Mouse (Mus musculus) liver, embryonic 11.5 days (tissue): ENCODE data around the gene Hnrnph3. TPM values are rescaled to one million over a fixed set of nuclear protein-coding genes. Genes with fewer than 3 reads are reported as not detected.

Experiments used
- ATAC-seq: fragments of 200-750 bp; cut with Nextera tagmentation; replicated peaks from 2 replicates; pipeline ENCODE4 v1.8.0; 2017; ENCODE audit warnings: moderate number of reproducible peaks, mild to moderate bottlenecking, moderate TSS enrichment, moderate library complexity; ENCODE audit not compliant: low FRiP score
- DNase-seq: peaks from one replicate; pipeline ENCODE4 v3.0.0-alpha.2; 2017; ENCODE audit warnings: low spot score
- H3K27ac ChIP-seq: fragments of 300-500 bp; sonication (generic); 2 replicates; pipeline ENCODE4 v1.5.1; 2014; ENCODE audit warnings: mild to moderate bottlenecking, low read depth, low read length, control low read depth
- H3K27me3 ChIP-seq: fragments of 300-500 bp; sonication (generic); replicated peaks from 2 replicates; pipeline ENCODE4 v1.6.1; 2014; ENCODE audit warnings: low read length, mixed read lengths; ENCODE audit not compliant: control insufficient read depth, insufficient read depth
- H3K36me3 ChIP-seq: fragments of 300-500 bp; sonication (generic); 2 replicates; pipeline ENCODE4 v1.6.1; 2014; ENCODE audit warnings: mild to moderate bottlenecking, low read length, moderate library complexity, mixed read lengths; ENCODE audit not compliant: control insufficient read depth, insufficient read depth
- H3K4me1 ChIP-seq: fragments of 300-500 bp; sonication (generic); replicated peaks from 2 replicates; pipeline ENCODE4 v1.6.1; 2014; ENCODE audit warnings: low read length, mixed read lengths; ENCODE audit not compliant: control insufficient read depth, insufficient read depth
- H3K4me2 ChIP-seq: fragments of 300-500 bp; sonication (generic); 2 replicates; pipeline ENCODE4 v1.6.1; 2014; ENCODE audit warnings: mild to moderate bottlenecking, control low read depth, moderate library complexity
- H3K4me3 ChIP-seq: fragments of 300-500 bp; sonication (generic); 2 replicates; pipeline ENCODE4 v1.5.1; 2014; ENCODE audit warnings: low read depth, low read length, control low read depth
- H3K9ac ChIP-seq: fragments of 300-500 bp; sonication (generic); 2 replicates; pipeline ENCODE4 v1.6.1; 2014; ENCODE audit warnings: low read depth, low read length, control low read depth
- H3K9me3 ChIP-seq: fragments of 300-500 bp; sonication (generic); 2 replicates; pipeline ENCODE4 v1.6.1; 2016; ENCODE audit warnings: low read length, inconsistent platforms, mixed read lengths; ENCODE audit not compliant: control insufficient read depth
- WGBS: fragments of 180-500 bp; shearing (Covaris S2); extraction: QIAGEN DNeasy Blood & Tissue Kit; methylation state at CpG from one replicate; pipeline ENCODE4 v1.1.7; 2014; 5-methylcytosine and 5-hydroxymethylcytosine counted together
- polyA plus RNA-seq: library from polyadenylated mRNA; unstranded; fragments of >200 nt; fragmentation: Nextera tagmentation; extraction: Ambion mirVana; gene quantifications from 2 replicates; pipeline ENCODE4 v1.2.1, GENCODE M21; 2014

Hnrnph3 gene
- polyA plus RNA-seq, 1 experiment from 2014 or later = 57.1 TPM

DNA sequence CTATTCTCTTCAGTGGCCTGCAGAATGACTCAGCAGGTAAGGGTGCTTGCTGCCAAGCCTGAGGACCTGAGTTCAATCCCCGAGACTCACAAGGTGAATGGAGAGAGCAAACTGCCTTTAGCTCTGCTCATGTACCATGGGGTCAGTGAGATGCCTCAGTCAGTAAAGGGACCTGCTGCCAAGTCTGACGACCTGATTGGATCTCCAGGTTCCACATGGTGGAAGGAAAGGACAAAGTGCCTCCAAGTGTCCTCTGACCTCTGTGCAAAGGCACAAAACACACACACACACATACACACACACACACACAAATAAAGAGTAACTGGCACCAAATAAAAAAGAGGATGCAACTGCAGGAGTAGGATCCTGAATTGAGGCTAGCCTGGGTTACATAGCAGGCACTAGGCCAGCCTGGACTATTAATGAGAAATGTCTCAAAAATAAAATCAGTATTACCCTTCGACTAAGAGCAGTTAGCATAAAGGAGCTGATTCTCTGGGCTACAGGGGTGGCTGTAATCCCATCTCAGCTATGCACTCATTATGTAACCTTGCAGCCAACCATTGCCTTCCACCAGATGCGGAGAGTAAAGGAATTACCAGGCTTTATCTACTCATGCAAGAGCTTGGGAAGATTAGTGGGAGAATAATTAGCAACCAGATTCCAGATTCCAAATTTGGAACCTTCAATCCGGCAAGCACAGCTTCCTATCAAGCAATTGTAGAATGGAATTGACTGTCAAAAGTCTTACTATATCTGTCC is 16.0 kb upstream of the Hnrnph3 start:
- no peaks in the 10 kb centered on the region for H3K27me3 ChIP-seq
- no peak overlapping the region for H3K4me2 ChIP-seq
- H3K27ac ChIP-seq = no peak overlapping the region
- no peaks in the 10 kb centered on the region for H3K36me3 ChIP-seq
- H3K9me3 ChIP-seq = no peaks in the 10 kb centered on the region
- 73% methylated on average over 5 of the region's 5 CpGs for WGBS
- no peak overlapping the region for H3K4me3 ChIP-seq
- ATAC-seq = no peak
- H3K9ac ChIP-seq = no peak overlapping the region
- H3K4me1 ChIP-seq = no peaks in the 10 kb centered on the region
- no peak for DNase-seq

DNA sequence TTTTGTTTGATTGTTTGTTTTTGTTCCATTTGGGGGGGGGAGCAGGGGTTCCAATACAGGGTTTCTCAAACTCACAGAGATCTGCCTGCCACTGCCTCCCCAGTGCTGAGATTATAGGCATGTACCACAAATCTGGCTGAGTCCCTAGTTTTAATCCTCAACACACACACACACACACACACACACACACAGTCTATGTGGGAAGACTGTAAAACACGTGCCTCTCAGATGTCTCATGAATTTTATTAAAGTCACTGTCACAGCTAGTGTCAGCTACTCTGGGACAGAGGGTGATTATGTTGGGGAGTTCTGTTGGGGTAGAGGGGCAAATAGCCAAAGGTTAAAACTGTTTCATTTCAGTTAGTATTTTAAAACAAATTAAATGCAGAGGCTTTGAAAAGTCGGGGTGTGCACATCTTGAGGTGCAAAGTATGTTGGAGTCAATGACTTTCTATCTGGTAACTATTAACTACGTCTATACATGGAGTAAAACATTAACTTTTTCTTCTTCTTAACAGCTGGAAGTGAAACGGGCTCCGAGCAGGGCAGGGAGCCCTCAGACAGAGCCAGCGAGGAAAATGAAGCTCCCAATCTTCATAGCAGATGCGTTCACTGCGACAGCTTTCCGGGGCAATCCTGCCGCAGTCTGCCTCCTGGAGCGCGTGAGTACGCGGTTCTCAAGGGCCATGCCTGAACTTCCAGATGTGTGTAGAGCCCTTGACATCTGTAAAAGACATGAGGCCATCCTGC is 14.7 kb upstream of the Hnrnph3 start:
- Histone ChIP-seq H3K4me1 (no peaks in the 10 kb centered on the region), H3K9ac (no peak overlapping the region), H3K36me3 (no peaks in the 10 kb centered on the region), H3K4me2 (no peak overlapping the region), H3K4me3 (no peak overlapping the region), H3K9me3 (no peaks in the 10 kb centered on the region), H3K27me3 (no peaks in the 10 kb centered on the region), H3K27ac (no peak overlapping the region)
- ATAC-seq = no peak
- 78% methylated on average over 14 of the region's 14 CpGs for WGBS
- DNase-seq = no peak

DNA sequence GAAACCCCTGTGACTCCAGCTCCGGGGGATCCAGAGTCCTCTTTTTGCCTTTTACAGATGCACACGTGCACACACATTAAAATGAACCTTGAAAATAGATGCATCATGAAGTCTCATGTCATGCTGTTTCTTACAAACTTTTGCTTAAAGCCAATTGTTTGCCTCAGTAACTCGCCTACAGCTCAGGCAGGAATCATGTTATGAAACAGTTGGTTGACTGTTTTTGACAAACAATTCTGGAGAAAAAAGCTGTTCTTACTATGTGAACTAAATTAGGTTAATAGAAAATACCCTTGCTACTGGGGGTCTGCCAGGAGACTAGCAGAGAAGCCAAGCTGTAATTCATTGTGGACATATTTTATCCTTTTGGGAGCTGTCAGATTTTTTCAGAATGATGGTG is 8.9 kb upstream of the Hnrnph3 start:
- no peak overlapping the region for H3K27ac ChIP-seq
- no peaks in the 10 kb centered on the region for H3K36me3 ChIP-seq
- 72% methylated on average over 3 of the region's 3 CpGs for WGBS
- no peak overlapping the region for H3K4me2 ChIP-seq
- no peaks in the 10 kb centered on the region for H3K4me1 ChIP-seq
- DNase-seq = no peak
- no peaks in the 10 kb centered on the region for H3K9me3 ChIP-seq
- no peaks in the 10 kb centered on the region for H3K27me3 ChIP-seq
- no peak for ATAC-seq
- H3K9ac ChIP-seq = no peak overlapping the region
- no peak overlapping the region for H3K4me3 ChIP-seq

DNA sequence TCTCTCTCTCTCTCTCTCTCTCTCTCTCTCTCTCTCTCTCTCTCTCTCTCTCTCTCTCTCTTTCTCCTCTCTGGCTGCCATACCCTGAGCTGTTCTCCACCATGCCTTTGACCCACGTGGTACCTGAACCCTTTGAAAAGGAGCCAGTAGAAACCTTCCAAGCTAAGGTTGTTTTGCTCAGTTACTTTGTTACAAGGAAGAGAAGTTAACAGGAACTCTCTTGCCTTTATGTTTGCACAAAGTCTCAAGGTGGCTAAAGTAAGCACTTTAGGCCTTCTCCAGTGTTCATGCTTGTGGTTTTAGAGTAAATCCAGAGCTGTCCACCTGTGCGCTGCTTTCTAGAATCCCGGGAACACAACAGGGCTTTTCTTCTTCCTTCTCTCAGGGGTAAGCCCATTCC is 8.2 kb upstream of the Hnrnph3 start:
- 80% methylated on average over 3 of the region's 3 CpGs for WGBS
- no peak for DNase-seq
- no peaks in the 10 kb centered on the region for H3K36me3 ChIP-seq

DNA sequence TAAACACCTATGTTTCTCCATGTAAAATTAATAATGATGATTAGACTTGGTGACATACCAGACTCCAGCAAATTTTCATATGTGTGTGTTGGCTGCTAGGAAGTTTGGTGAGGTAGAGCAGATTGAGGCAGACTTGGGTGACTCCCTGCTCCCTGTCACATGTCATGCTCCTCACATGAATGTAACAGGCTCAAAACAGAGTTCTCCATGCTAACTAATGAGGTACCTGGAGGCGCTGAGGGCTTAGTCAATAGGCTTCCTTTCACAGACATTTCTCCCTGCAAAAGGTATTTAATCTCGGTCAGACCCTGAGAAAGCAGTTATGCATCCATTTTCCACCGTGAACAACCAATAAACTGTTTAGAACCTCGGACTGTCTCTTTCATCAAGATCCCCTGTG is 4.4 kb upstream of the Hnrnph3 start:
- Histone ChIP-seq H3K4me2 (no peak overlapping the region), H3K4me1 (peaks cover 4% of the 10 kb centered on the region; the same call in 1 of the 2 replicates), H3K27ac (no peak overlapping the region), H3K4me3 (no peak overlapping the region), H3K27me3 (no peaks in the 10 kb centered on the region), H3K9me3 (no peaks in the 10 kb centered on the region), H3K9ac (no peak overlapping the region), H3K36me3 (no peaks in the 10 kb centered on the region)
- WGBS = 87% methylated on average over 4 of the region's 4 CpGs
- no peak for ATAC-seq
- no peak for DNase-seq

More for the DNA sequence above, 8.2 kb upstream of the Hnrnph3 start:
- no peak for ATAC-seq
- no peak overlapping the region for H3K27ac ChIP-seq
- H3K9ac ChIP-seq = no peak overlapping the region
- no peaks in the 10 kb centered on the region for H3K27me3 ChIP-seq
- no peak overlapping the region for H3K4me2 ChIP-seq
- H3K4me1 ChIP-seq = no peaks in the 10 kb centered on the region
- no peaks in the 10 kb centered on the region for H3K9me3 ChIP-seq
- H3K4me3 ChIP-seq = no peak overlapping the region

DNA sequence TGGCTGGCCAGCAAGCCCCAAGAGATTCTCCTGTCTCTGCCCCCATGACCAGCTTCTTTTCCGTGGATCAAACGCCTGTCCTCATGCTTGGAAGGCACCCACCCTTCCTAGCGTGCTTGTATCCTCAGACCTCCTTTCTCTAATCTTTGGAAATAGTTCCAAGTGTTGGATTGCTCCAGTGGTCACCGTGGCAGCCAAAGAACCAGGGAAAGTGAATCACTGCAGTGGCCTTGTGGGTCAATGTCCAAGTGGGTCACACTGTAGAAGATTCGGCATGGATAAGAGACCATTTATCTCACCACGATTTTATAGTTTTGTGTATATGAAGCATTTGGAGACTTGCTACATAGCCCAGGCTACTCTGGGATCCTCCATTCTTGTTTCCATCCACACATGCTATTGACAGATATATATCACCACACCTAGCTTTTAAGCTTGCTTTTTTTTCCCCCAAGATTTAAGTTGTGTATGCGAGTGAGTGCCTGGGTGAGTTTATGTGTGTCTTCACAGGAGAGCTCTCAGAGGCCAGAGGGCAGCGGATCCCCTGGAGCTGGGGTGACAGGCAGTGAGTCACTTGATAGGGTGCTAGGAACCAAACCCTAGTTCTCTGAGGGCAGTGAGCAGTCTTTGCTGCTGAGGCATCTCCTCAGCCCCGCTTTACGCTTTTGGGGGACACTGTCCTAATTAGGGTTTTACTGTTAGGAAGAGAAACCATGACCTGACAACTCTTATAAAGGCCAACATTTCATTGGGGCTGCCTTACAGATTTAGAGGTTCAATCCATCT is 3.6 kb upstream of the Hnrnph3 start:
- H3K4me3 ChIP-seq = no peak overlapping the region
- peaks cover 4% of the 10 kb centered on the region; the same call in 1 of the 2 replicates for H3K4me1 ChIP-seq
- H3K4me2 ChIP-seq = no peak overlapping the region
- H3K9ac ChIP-seq = no peak overlapping the region
- no peaks in the 10 kb centered on the region for H3K36me3 ChIP-seq
- H3K27me3 ChIP-seq = no peaks in the 10 kb centered on the region
- H3K27ac ChIP-seq = no peak overlapping the region
- WGBS = 90% methylated on average over 10 of the region's 10 CpGs
- no peaks in the 10 kb centered on the region for H3K9me3 ChIP-seq
- DNase-seq (no peak), ATAC-seq (no peak)

DNA sequence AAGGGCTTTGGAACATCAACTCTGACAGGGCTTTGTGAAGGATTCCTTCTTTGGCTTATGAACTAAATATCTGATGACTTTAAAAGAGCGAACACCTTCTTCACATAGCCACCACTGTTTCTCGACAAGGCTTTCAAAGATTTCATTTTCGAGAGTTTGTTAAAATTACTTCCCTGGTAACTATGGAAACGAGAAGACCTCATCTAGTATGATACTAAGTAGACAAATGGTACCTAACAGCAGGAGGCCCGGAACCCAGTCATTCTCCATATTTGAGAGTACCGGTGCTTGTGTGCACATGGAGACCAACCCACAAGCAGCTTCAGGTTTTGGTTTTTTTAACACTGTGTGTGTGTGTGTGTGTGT is 2.8 kb upstream of the Hnrnph3 start:
- Histone ChIP-seq H3K27me3 (no peaks in the 10 kb centered on the region), H3K4me2 (no peak overlapping the region), H3K27ac (no peak overlapping the region), H3K36me3 (no peaks in the 10 kb centered on the region), H3K4me1 (peaks cover 7% of the 10 kb centered on the region; the same call in 1 of the 2 replicates), H3K9me3 (no peaks in the 10 kb centered on the region), H3K4me3 (no peak overlapping the region), H3K9ac (no peak overlapping the region)
- WGBS = 86% methylated on average over 6 of the region's 6 CpGs
- no peak for DNase-seq
- no peak for ATAC-seq

DNA sequence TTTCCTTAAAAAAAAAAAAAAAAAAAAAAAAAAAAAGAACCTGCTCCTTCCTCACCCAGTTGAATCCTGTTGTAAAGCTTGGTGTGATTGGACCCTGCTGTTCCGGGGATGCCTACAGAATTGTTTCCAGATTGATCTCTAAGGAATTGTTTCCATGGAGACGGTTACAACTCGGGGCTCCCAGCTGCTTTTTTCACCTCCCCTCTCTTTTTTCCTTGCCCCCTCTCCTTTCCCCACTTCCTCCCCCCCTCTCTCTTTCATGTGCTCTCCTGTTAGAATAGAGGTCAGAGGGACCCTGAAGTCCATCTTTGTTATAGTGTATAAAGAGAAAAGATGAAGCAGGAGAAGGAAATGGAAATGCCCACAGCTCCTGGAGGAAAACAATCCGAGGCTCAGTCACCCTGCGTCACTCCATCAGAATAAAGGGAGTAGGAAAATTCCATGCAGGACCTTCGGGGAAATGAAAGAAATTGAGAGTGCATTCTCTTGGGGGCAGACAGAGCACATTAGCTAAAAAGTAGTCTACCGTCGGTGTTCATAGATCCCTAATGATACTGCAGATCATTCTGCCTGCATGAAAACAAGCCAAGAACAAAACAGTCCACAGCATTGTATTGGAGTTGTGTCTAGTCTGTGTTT is 2.3 kb upstream of the Hnrnph3 start:
- Histone ChIP-seq H3K4me1 (peaks cover 11% of the 10 kb centered on the region), H3K27ac (no peak overlapping the region), H3K4me2 (no peak overlapping the region), H3K9ac (no peak overlapping the region), H3K36me3 (no peaks in the 10 kb centered on the region), H3K9me3 (no peaks in the 10 kb centered on the region), H3K27me3 (no peaks in the 10 kb centered on the region), H3K4me3 (no peak overlapping the region)
- ATAC-seq (no peak), DNase-seq (no peak)
- WGBS = 73% methylated on average over 8 of the region's 8 CpGs
